Mouse (Mus musculus): ENCODE measurements around the gene Erp29.
A peak's percentile ranks its signal among the peaks of the same experiment; 100 is the strongest.

Erp29 gene

DNA sequence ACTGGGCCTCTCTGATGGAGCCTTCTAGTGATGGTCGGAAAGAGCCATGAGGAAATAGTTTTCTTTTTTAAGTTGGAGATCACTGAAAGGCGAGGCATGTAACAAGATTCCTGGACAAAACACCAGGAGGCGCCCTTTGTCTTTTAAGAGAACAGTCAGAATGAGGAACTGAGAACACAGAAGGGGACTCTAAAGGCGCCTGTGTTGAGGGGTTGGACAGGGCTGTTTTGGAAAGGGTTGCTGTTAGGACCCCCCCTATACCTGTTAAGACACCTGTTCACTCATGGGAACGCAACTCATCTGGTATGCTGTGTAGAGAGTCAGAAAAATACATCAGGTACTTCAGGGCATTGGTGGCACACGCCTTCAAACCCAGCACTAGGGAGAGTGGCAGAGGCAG lies 2.3 kb downstream of the Erp29 start:
- peak in 1 of 2 experiments; percentile 62 for DNase-seq (ENCODE audit: low spot score in 2 of 2)

DNA sequence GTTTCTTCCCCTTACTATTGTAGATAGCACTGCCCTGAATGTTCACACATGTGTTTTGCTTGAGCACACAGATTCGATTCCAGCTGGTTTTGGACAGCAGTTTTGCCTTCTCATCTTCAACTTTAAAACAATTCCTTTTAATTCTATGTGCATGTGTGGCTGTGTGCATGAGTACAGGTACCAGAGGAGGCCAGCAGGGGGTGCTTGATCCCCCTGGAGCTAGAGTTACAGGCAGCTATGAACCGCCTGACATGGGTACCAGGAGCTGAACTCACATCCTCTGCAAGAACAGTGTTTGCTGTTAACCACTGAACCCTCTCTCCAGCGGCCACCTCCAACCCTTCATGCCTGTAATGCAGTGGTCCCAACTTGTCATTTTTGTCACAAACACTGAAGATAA lies 3.9 kb downstream of the Erp29 start:
- no peak for DNase-seq (ENCODE audit: low spot score in 2 of 2)

DNA sequence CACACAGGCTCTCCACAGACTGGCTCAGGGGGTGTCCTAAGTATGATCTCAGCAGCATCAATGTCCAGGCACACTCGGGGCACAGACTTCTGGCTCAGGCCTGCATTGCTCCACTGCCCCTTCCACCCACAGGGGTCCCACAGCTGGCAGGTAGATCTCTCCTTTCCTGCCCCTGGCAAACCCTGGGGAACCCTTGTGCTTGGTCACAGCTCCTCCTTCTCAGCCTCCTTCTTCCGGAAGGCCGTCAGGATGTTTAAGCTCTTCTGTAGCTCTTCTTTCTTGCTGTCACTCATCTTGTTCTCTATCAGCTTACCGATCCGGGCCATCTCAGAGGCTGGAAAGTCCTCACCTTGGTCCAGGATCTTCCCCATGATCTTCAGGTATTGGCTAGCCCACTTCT lies 7.4 kb downstream of the Erp29 start:
- DNase-seq (ENCODE audit: low spot score in 2 of 2), result no peak

DNA sequence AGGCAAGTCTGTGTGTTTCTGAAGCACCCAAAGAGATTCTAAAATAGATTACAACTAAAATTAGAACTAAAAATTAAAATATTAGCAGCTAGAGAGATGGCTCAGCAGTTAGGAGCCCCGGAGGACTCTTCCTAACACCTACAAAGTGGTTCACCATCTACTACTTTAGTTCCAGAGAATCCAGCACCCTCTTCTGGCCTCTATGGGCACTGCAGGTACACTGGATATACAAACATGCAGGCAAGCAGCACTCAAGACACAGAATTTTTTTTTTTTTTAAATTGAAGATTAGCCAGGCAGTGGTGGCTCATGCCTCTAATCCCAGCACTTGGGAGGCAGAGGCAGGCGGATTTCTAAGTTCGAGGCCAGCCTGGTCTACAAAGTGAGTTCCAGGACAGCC lies 8.8 kb downstream of the Erp29 start:
- peak in 1 of 2 experiments; percentile 41 for DNase-seq (ENCODE audit: low spot score in 2 of 2)

DNA sequence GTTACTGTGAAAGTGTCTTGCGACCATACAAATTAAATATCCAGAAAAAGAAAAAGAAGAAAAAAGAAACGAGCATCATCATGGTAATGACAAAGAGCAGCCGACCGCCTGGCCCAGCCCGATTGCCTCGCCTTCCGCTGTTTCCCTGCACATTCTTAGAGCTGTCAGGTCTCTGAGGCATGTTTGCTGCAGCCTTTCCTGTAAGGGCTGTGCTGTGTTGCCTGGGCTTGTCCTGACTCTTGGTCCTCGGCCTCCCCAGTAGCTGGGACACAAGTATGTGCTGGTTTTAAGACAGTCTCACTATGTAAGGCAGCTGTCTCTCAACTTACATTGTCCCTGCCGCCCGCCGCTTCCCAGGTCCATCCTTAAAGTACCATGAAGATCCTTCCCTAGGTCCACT lies 13.6 kb downstream of the Erp29 start:
- DNase-seq (ENCODE audit: low spot score in 2 of 2), result no peak

DNA sequence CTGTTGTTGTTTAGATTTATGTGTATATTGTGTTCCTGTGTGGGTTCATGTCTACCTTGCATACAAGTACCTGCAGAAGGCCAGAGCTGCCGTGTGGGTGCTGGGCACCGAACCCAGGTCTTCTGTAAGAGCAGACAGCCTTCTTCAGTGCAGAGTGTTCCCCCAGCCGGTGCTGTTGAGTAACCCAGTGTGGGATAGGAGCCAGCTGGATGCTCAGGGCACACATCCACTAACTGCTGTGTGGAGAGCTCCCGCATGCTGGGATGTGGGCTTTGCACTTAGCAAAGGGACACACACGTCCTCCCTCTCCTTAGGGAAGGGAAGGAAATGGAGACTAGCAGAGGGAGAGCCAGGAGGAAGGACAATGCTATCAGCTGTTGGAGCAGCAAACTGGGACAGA lies 14.2 kb downstream of the Erp29 start:
- DNase-seq (ENCODE audit: low spot score in 2 of 2), result no peak

DNA sequence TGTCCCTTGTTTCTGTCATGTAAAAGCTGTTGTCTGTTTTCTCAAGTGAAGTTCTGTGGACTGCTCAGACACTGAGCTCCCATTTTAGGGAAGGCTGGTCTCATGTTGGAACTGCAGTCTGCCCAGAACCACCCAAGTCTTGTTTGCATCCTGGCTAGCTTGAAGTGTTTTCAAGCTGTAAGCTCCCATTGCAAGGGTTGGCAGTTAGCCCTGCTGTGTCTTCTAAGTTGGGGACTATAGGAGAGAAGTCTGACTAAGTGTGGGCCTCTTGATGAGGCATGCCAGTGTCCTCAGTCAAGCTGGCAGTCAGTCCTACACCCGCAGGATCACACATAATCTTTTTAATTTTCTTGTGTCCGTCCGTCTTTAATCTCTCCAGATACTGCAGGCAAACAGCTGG lies 23.4 kb downstream of the Erp29 start:
- DNase-seq (ENCODE audit: low spot score in 2 of 2), result peak in 1 of 2 experiments; percentile 36

DNA sequence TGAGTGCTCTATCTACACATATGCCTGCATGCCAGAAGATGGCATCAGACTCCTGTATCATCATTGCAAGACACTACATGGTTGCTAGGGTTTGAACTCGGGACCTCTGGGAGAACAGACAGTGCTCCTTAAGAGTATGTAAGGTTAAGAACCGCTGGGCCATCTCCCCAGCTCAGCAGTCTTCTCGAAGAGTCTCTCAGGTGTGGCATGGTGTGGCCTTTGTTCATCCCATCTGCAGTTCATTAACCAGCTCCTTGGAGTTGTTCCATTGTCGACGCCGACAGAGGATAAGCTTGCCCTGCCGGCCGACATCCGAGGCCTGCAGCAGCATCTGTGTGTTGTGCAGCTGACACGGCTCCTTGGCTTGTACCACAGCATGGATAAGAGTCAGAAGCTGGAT lies 29.0 kb downstream of the Erp29 start:
- DNase-seq (ENCODE audit: low spot score in 2 of 2), result no peak

DNA sequence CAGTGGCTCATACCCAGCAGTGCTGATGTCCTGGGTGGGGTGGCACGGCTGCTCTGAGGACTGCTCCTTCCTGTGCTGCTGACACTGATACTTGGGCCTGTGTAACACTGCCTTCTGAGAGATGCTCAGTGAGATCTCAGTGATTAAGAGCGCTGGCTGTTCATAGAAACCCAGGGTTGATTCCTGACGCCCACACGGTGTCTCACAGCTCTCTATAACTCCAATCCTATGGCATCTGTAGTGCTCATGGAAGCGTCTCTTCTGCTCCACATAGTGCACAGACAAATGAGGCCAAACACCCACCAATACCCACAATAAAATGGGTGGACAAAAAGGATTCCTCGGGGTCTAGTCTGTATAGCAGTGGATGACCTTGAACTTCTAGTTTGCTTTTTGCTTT lies 29.5 kb downstream of the Erp29 start:
- peak in 1 of 2 experiments; percentile 24 for DNase-seq (ENCODE audit: low spot score in 2 of 2)

DNA sequence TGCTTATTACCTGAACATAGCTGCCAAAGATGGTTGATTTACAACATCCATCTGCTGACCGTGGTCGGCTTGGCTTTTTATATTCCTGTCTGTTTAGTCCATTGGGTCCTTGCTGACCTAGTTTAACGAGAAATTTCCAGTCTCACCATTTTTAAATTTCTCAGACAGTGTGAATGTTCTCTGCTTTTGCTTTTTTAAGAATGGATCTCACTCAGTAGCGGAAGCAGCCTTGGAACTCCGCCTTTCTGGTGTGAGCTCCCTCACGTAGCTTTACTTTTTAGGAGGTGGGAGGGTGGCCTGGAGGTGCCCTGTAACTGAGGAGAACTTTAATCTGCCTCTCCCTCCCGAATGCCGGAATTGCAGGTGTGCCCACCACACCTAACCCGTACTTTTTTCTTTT lies 31.6 kb downstream of the Erp29 start:
- DNase-seq (ENCODE audit: low spot score in 2 of 2), result no peak

DNA sequence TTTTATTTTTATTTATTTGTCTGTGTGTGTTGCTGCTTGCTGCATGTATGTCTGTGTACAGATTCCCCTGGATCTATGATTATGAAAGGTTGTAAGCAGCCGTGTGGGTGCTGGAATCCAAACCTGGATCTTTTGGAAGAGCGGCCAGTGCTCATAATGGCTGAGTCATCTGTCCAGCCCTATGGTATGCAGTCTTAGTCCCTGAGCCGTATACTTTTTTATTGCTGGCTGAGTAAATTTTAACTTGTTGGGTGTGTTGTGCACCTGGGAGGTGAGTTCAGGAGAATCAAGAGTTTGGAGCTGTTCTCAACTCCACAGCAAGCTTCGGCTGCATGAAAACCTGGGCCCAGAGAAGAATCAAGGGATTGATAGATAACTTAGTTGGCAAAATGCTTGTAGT lies 41.3 kb downstream of the Erp29 start:
- DNase-seq (ENCODE audit: low spot score in 2 of 2), result no peak

DNA sequence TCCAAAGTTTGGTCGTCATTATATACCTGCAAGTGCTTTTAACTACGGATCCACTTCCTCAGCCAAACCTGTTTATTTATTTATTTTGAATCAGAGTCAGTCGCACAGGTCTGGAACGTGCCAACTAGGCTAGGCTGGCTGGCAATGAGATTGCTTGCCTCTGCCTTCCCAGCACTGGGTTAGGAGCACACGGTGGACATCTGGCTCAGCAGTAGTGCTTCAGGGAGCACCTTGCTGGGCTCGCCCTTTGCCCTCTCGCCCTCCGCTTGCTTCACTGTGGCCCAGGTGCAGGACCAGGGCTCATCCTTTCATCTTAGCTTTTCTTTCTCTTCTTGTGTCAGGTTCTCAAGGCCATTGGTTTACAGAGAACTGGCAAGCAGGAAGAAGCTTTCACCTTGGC lies 44.5 kb downstream of the Erp29 start:
- no peak for DNase-seq (ENCODE audit: low spot score in 2 of 2)

DNA sequence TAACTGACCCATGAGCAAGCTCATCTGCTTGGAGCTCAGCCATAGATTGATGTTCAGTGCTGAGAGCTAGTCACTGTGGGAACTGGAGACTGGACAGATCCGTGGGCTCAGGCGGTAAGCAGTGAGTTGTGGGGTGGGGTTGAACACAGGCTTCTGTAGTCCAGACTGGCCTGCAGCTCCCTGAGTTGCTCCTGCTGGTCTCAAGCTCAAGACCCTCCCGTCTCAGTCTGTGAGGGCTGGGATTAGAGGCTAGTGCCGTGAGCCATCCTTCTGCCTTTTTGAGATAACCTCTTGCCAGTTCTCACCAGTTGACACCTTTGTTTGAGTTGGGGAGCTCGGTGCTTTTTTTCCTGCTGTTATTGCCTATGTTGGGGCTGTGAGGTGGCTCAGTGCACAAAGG lies 51.5 kb downstream of the Erp29 start:
- DNase-seq (ENCODE audit: low spot score in 2 of 2), result no peak

DNA sequence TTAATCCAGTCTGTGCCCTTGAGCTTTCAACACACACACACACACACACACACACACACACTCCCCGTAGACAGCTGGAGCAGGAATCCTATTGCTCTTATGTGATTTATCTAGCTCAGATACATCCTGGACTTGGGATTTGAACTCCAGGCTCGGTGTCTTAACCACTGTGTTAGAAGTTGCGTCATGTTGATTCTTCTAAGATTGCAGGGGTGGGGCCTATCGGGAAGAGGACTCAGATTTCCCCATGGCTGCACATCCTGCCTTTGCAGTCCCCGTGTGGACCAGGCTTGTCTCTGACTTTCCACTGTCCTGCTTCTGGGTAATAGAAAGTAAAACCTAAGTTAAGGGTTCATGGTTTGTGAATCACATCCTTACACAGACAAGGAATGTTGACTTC lies 52.2 kb downstream of the Erp29 start:
- DNase-seq (ENCODE audit: low spot score in 2 of 2), result no peak

DNA sequence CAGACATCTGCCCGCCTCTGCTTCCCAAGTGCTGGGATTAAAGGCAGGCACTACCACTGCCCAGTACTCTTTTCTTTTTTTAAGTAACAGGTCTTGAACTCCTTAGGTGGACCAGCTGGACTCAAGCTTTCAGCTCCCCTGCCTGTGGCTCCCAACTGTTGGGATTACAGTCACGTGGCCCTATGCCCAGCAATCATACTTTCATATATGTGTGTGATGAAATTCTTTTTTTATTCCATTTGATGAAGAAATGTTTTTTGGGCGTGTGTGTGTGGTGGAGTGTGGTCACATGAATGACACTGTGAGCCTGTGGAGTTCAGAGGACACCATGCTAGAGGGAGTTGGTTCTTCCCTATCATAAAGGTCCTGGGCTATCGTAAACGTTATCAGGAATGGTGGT lies 52.8 kb downstream of the Erp29 start:
- no peak for DNase-seq (ENCODE audit: low spot score in 2 of 2)

DNA sequence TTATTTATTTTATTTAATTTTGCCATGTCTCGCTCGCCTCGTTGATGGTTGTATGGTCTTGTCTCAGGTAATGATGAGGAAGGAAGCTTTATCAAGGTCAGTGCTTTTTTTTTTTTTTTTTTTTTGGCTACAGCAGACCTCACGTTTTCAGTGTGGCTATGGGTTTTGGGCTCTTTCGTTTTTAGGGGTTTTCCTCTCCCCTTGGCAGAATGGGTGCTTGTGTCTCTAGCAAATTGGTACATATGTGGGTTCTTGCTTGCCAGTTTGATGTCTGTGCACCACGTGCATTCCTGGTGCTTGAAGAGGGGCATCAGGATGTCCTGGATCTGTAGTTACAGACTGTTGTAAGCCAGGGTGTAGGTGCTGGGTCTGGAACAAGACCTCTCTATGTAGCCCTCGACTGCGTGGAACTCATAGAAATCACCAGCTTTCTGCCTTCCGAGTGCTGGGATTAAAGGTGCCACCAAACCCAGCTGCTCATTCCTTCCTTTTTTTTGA lies 53.3 kb downstream of the Erp29 start:
- no peak for DNase-seq (ENCODE audit: low spot score in 2 of 2)

DNA sequence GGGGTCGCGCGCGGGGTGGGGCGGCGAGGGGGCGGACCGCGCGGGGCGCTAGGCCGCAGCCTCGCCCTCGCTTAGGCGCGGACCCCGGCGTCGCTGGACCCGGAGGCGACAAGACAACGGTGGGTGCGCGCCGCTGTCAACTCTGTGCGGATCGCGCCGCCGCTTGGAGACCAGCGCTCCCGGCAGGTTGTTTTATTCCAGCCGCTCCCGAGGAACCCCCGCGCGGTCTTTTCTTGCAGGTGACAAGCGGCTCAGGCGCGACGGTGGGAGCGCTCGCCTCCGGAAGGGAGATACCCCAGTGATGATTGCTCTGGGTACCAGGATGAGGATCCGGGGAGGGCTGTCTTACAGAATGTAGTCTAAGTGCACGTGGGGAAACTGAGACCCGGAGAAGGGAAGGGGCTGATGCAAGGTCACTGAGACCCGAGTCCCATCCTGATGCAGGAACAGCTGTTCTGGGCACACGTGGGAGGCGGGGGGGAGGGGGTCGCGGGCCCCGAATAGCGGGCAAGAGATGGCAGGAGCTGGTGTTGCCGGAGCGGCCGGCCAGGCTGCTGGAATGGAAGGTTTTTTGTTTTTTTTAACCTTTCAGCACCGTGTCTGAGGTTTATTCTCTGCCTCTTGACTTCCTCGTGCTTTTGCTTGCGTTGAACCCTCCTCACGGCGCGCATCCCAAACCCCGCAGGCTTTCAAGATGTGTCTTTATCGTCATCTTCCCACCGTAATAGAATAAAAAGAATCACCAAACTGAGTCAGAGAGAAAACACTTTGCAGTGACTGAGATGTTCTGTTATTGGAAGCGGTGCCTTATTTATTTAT lies 54.0 kb downstream of the Erp29 start:
- no peak for DNase-seq (ENCODE audit: low spot score in 2 of 2)

DNA sequence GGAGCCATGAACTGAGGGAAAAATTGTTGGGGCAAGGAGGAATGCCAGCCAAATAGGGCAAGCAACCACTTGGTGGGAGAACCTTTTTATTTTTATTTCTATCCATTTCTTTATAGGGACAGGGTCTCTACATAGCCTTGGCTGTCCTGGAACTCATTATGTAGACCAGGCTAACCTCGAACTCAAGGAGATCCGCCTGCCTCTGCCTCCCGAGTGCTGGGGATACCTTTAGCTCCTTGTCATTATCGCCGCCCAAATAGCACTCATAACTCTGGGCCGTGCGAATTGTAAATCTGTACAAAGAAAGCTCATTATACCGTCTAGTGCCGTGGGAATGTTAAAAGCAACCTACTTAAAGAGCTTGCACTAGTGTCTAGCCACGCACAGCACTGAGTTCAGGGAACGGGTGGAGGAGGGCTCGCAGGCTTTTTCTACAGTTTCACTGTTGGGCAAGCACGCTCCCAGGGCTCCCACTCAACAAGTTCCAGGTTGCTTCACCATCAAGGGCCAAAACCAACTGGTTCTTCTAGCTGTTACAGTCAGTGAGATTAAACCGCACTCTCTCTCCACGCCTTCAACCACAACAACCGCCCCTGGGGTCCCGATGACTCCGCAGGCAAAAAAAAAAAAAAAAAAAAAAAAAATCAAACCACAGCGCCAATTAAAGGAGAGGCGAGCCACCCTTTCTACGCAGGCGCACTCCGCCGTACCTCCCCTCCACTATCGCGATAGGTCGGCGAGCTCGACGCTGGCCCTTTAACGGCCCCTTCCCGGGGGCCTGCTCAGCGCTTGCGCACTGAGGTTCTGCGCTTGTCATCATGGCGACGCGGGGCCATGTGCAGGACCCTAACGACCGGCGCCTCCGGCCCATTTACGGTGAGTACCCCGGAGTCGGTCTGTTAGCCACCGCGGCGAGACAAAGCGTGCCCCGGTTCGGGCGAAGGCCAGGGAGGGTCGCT lies 54.8 kb downstream of the Erp29 start, which contains the start of gene Naa25:
TSS of gene Naa25 (plus strand) at position 750 of the 959 bp plus-strand sequence.
- DNase-seq (ENCODE audit: low spot score in 2 of 2), result peak; percentile 84 to 93

DNA sequence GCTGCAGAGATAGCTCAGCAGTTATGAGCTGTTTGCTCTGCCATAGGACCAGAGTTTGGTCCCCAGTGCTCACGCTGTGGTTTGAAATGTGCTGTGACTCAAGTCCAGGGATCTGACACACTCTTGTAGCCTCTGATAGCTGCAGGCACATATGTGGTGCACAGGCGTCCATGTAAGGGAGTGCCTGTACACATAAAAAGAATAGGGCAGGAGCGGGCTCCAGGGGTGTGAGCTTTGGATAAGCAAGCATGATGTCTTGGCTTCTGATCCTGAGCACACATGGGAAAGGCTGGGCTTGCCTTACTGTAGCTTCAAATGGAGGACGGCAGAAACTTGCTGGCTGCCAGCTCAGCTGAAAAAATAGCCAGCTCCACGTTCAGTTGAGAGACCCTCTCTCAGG lies 56.7 kb downstream of the Erp29 start:
- no peak for DNase-seq (ENCODE audit: low spot score in 2 of 2)

DNA sequence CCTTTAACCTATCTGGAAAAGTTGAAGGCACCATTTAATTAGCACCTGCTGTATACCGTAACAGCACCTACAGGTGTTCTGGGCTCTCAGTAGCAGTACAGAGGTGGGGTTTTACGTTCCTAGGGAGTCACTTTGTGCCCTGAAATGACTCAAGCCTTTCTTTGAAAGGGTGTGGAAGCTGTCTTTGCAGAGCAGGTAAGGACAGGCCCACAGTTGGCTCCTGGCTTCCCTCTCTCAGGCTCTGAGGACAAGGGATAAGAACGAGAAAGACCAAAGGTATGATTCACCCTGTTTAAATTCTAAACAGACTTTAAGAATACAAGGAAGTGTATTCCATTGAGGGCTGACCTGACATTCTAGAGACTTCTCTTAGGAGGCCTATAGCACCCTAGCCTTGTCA lies 58.9 kb downstream of the Erp29 start:
- no peak for DNase-seq (ENCODE audit: low spot score in 2 of 2)

DNA sequence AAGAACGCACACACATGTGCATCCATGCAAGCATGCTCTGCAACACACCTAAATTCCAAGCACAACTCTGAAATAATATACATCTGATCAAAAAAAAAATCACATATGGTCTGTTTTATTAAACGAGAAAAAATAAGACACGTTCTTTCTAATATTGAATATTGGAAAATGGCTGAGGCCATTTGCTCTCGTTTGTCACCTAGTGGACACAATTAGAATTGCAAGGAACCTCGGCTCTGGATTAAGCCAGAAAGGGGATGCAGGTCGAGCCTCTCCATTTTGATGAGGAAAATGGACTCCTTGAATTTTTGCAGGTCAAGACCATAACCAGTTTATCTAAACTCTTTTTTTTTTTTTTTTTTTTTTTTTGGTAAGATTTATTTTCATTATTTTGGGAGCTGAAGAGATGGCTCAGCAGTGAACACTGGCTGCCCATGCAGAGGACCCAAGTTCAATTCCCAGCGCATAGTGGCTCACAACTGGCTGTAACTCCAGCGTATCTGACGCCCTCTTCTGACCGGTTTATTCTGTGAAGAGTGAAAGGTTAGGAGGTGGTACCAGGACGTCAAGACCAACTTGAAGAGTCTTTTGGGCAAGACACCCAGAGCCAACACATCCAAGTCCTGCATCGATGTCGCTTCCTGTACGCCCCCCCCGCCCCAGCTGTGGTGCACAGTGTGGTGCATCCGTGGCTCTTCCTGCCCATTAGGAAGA lies 59.5 kb downstream of the Erp29 start:
- peak in 1 of 2 experiments; percentile 47 for DNase-seq (ENCODE audit: low spot score in 2 of 2)

DNA sequence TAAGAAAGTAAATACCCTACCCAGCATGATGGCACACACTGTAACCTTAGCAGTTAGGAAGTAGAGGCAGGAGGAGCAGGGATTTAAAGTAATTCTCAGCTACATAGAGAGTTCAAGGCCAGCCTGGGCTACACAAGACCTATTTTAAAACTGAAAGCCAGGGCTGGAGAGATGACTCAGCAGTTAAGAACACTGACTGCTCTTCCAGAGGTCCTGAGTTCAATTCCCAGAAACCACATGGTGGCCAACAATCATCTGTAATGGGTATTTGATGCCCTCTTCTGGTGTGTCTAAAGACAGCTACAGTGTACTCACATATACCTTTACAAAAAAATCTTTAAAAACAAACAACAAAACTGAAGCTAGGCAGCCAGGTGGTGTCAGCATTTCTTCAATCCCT lies 62.6 kb downstream of the Erp29 start:
- DNase-seq (ENCODE audit: low spot score in 2 of 2), result no peak
